Mouse (Mus musculus) kidney, adult 2 months (tissue): ENCODE measurements at regions not wholly inside any gene's neighbourhood (a gene's known extent, or its start where the extent isn't known, plus 50 kb on each side); places are given as distances from the start of the nearest gene placed in this dataset.

Source experiments
- DNase-seq: peaks from one replicate; pipeline ENCODE4 v3.0.0; 2021
- H3K27ac ChIP-seq: fragments of 200-500 bp; 2 replicates; pipeline ENCODE4 v1.5.1; 2012; ENCODE audit warnings: low read depth, low read length, control low read depth, inconsistent platforms; ENCODE audit not compliant: insufficient read depth
- H3K27me3 ChIP-seq: fragments of 200-500 bp; replicated peaks from 2 replicates; pipeline ENCODE4 v1.6.1; 2012; ENCODE audit warnings: mild to moderate bottlenecking, moderate library complexity, low read length, inconsistent platforms; ENCODE audit not compliant: control insufficient read depth, insufficient read depth
- H3K36me3 ChIP-seq: fragments of 200-500 bp; 2 replicates; pipeline ENCODE4 v1.6.1; 2012; ENCODE audit warnings: mild to moderate bottlenecking, moderate library complexity, low read length, inconsistent platforms; ENCODE audit not compliant: control insufficient read depth, insufficient read depth
- H3K4me1 ChIP-seq: fragments of 200-500 bp; 2 replicates; pipeline ENCODE4 v1.6.1; 2011; ENCODE audit warnings: low read length; ENCODE audit not compliant: control insufficient read depth, insufficient read depth
- H3K4me3 ChIP-seq: fragments of 200-500 bp; 2 replicates; pipeline ENCODE4 v1.5.1; 2011; ENCODE audit warnings: mild to moderate bottlenecking, low read depth, low read length, control low read depth; ENCODE audit not compliant: insufficient read depth
- CTCF ChIP-seq: fragments of 200-500 bp; conservative IDR thresholded peaks from 2 replicates; pipeline ENCODE4 v1.5.1; 2011; ENCODE audit warnings: low read depth, mild to moderate bottlenecking, control low read depth, low read length, moderate library complexity, mixed read lengths; ENCODE audit not compliant: insufficient read depth, insufficient read length
- POLR2A ChIP-seq: fragments of 200-500 bp; IDR thresholded peaks from one replicate; pipeline ENCODE4 v1.6.1; 2011; ENCODE audit warnings: low read depth, low read length, control low read depth
- WGBS: fragments of 180-500 bp; shearing (Covaris S2); methylation state at CpG from one replicate; pipeline ENCODE4 v1.1.7; 2018; 5-methylcytosine and 5-hydroxymethylcytosine counted together

DNA sequence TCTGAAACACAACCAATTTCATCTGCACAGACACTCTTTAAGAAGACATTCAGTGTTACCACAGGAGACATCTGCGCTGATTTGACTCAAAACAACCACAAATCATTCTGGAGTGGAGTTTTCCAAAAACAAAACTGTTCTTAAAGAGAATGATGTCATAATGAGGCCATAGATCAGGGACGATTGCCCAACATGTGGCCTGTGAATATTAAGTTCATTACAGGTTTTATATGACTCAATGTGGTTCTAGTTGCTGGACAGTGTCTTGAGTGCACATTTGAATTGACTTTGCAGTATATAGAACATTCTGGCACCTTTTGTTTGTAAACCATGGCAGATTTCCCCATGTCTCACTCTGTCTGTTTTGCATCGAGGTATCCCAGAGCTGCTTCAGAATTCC is 63.0 kb upstream of the Chd1 start:
- no peak for DNase-seq
- H3K27me3 ChIP-seq: no peaks in the 10 kb centered on the region
- no peaks in the 10 kb centered on the region for H3K4me1 ChIP-seq
- H3K4me3 ChIP-seq: no peak overlapping the region
- TF ChIP-seq CTCF (no peak), POLR2A (no peak)
- H3K36me3 ChIP-seq: no peaks in the 10 kb centered on the region
- H3K27ac ChIP-seq: no peak overlapping the region
- 69% methylated on average over 3 of the region's 3 CpGs for WGBS

DNA sequence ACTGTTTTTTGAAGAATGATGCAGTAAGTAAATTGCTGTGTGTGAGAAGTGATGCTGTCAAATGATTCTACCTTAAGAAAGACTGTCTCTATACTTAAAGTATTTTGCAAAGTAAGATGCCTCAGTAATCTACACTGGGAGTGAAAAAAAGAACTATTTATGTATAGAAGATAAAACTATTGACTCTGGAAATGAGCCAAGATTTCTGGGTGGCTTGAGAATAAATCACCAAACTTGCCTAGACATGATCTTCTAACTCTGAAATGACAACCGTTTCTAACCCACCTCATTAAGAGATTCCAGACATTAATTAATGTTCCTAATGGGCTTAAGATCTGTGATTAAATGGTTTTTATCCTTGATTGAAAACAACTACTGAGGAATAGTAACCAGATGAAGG is 58.0 kb upstream of the Chd1 start:
- Histone ChIP-seq H3K4me3 (no peak overlapping the region), H3K4me1 (no peaks in the 10 kb centered on the region), H3K27ac (no peak overlapping the region), H3K36me3 (no peaks in the 10 kb centered on the region), H3K27me3 (no peaks in the 10 kb centered on the region)
- DNase-seq: no peak
- 4% methylated on average over 1 of the region's 1 CpGs for WGBS
- no peak for TF ChIP-seq POLR2A
- TF ChIP-seq CTCF: no peak

DNA sequence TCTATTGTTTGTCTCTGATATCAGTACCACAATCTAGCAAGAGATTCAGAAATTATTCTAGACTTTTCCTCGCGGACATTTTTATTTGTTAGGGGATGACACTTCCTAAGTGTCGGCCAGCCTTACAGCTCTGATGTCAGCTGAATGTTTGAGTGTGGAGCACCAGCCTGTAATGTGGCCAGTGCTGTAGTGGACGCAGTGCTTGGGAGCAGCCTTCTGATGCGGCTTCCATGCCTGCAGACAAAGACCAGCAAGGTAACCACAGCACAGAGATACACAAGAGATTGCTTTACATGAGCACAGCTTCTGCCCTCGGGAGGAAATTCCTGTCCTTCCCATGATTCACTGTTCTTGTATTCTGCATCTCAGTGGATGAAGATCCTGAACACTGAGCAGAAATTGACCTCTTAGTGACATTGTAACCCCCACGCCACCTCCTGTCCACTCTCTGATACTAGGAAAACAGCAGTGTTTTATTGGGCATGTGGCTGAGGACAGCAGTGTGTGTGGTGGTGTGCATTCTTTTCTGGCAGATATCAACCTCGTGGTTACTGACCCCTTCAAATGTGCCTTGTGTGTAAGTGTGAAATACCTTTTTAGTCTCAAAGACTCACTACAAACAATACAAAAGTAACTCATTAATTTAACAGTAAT is 54.6 kb upstream of the Chd1 start:
- no peak for DNase-seq
- no peak overlapping the region for H3K27ac ChIP-seq
- no peaks in the 10 kb centered on the region for H3K36me3 ChIP-seq
- H3K4me1 ChIP-seq: no peaks in the 10 kb centered on the region
- 26% methylated on average over 8 of the region's 8 CpGs for WGBS
- H3K27me3 ChIP-seq: no peaks in the 10 kb centered on the region
- no peak for TF ChIP-seq POLR2A
- TF ChIP-seq CTCF: no peak
- H3K4me3 ChIP-seq: no peak overlapping the region

DNA sequence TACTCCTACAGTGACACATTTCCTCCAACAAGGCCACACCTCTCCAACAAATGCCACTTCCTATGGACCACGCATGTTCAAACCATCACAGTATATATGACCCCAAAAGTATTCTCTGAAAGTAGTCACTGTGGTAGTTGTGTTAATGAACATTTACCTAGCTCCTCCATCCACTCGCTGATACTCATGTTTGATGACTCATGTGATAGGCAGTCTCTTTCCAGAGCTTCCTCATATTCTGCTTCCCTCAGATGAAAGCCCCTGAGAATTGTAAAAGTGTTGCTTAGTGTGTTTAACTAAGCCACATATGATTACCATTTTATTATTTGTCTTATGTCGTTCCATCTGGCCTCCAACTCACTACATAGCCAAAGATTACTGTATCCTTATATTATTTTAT is 52.9 kb upstream of the Chd1 start:
- TF ChIP-seq CTCF (no peak), POLR2A (no peak)
- no peak for DNase-seq
- Histone ChIP-seq H3K27ac (no peak overlapping the region), H3K4me1 (no peaks in the 10 kb centered on the region), H3K4me3 (no peak overlapping the region), H3K36me3 (no peaks in the 10 kb centered on the region), H3K27me3 (no peaks in the 10 kb centered on the region)
- WGBS: 86% methylated on average over 3 of the region's 3 CpGs
